Mouse (Mus musculus): ENCODE measurements around the gene Cd82.

GRCm38 (mm10) chr2:93439812-93440559, 23.0 kb downstream of the Cd82 start:
- no peak for TF ChIP-seq GATA1 (IDR thresholded peaks at IDR 0.05; ENCODE audit: borderline replicate concordance, low read length)
- TF ChIP-seq CTCF (IDR thresholded peaks at IDR 0.05; ENCODE audit: low read depth, low read length), result no peak
- no peak for TF ChIP-seq TAL1 (conservative IDR thresholded peaks at IDR 0.05; ENCODE audit: low read depth, low read length)
- TF ChIP-seq GATA2 (IDR thresholded peaks at IDR 0.05; ENCODE audit: borderline replicate concordance, low read depth, low read length), result no peak
